Mouse (Mus musculus) midbrain, postnatal 0 days (tissue): ENCODE measurements around the gene Usp4. TPM values are rescaled to one million over a fixed set of nuclear protein-coding genes. Genes with fewer than 3 reads are reported as not detected.

ENCODE experiments used
- ATAC-seq: fragments of 200-750 bp; cut with Nextera tagmentation; 2 replicates; pipeline ENCODE4 v1.8.0; 2017; ENCODE audit warnings: moderate number of reproducible peaks, mild to moderate bottlenecking, moderate TSS enrichment, moderate library complexity; ENCODE audit not compliant: low FRiP score
- DNase-seq: peaks from one replicate; pipeline ENCODE4 v3.0.0-alpha.2; 2015; ENCODE audit warnings: low spot score
- H3K27ac ChIP-seq: fragments of 300-500 bp; sonication (generic); 2 replicates; pipeline ENCODE4 v1.5.1; 2014; ENCODE audit warnings: low read depth, mild to moderate bottlenecking, low read length, mixed read lengths
- H3K27me3 ChIP-seq: fragments of 300-500 bp; sonication (generic); 2 replicates; pipeline ENCODE4 v1.6.1; 2014; ENCODE audit warnings: low read length, control low read depth, mixed read lengths; ENCODE audit not compliant: insufficient read depth
- H3K36me3 ChIP-seq: fragments of 300-500 bp; sonication (generic); 2 replicates; pipeline ENCODE4 v1.6.1; 2014; ENCODE audit warnings: low read length, control low read depth, mixed read lengths; ENCODE audit not compliant: insufficient read depth
- H3K4me1 ChIP-seq: fragments of 300-500 bp; sonication (generic); 2 replicates; pipeline ENCODE4 v1.6.1; 2014; ENCODE audit warnings: mild to moderate bottlenecking, control low read depth, antibody characterized with exemption, low read length, mixed read lengths; ENCODE audit not compliant: insufficient read depth
- H3K4me2 ChIP-seq: fragments of 300-500 bp; sonication (generic); 2 replicates; pipeline ENCODE4 v1.6.1; 2014; ENCODE audit warnings: low read depth, mild to moderate bottlenecking, low read length, mixed read lengths; ENCODE audit not compliant: poor library complexity, severe bottlenecking
- H3K4me3 ChIP-seq: fragments of 300-500 bp; sonication (generic); 2 replicates; pipeline ENCODE4 v1.5.1; 2014; ENCODE audit warnings: low read depth, mild to moderate bottlenecking, low read length, moderate library complexity
- H3K9ac ChIP-seq: fragments of 300-500 bp; sonication (generic); replicated peaks from 2 replicates; pipeline ENCODE4 v1.6.1; 2014; ENCODE audit warnings: mild to moderate bottlenecking, low read length, moderate library complexity, mixed read lengths; ENCODE audit not compliant: poor library complexity, severe bottlenecking
- H3K9me3 ChIP-seq: fragments of 300-500 bp; sonication (generic); 2 replicates; pipeline ENCODE4 v1.6.1; 2016; ENCODE audit warnings: low read length, control low read depth
- CTCF ChIP-seq: IDR thresholded peaks from 2 replicates; pipeline ENCODE4 v1.5.1; 2016; ENCODE audit warnings: antibody characterized with exemption, mild to moderate bottlenecking
- WGBS: fragments of 180-500 bp; shearing (Covaris S2); extraction: QIAGEN DNeasy Blood & Tissue Kit; methylation state at CpG from one replicate; pipeline ENCODE4 v1.1.7; 2014; 5-methylcytosine and 5-hydroxymethylcytosine counted together
- polyA plus RNA-seq: library from polyadenylated mRNA; unstranded; fragments of >200 nt; fragmentation: Nextera tagmentation; extraction: Ambion mirVana; gene quantifications from 2 replicates; pipeline ENCODE4 v1.2.1, GENCODE M21; 2015
- total RNA-seq: library from RNA; depleted of rRNA; stranded (reverse); fragments of >200 nt; gene quantifications from 2 replicates; pipeline ENCODE4 v1.2.3, GENCODE M21; 2014; rRNA removed

Usp4 gene
- total and polyA plus RNA-seq, 2 experiments from 2014 or later, result 106 to 114 TPM

- Histone ChIP-seq H3K9ac (no peak overlapping the region), H3K4me1 (no peaks in the 10 kb centered on the region)
- peak; percentile 51 for DNase-seq
Measured at GRCm38 (mm10) chr9:108431431-108432067, 83.9 kb downstream of the Usp4 start.

GRCm38 (mm10) chr9:108436182-108436581 lies 88.5 kb downstream of the Usp4 start, which contains the start of gene BC048562:
Gene BC048562, plus strand, starts transcription at chr9:108436482.
- Histone ChIP-seq H3K4me2 (no peak within 1 kb of the TSS), H3K9me3 (no peaks in the 10 kb centered on the region), H3K9ac (no peak within 1 kb of the TSS), H3K36me3 (no peaks in the 10 kb centered on the region), H3K4me3 (no peak within 1 kb of the TSS), H3K27ac (peak within 1 kb of the TSS; percentile 51; the same call in 1 of the 2 replicates), H3K4me1 (no peaks in the 10 kb centered on the region), H3K27me3 (no peaks in the 10 kb centered on the region)
- DNase-seq, result peak; percentile 30
- 21% methylated on average over 3 of the region's 3 CpGs for WGBS
- TF ChIP-seq CTCF, result no peak
- ATAC-seq, result peak; percentile 49; the same call in 1 of the 2 replicates

More at GRCm38 (mm10) chr9:108431431-108432067, 83.9 kb downstream of the Usp4 start:
- Histone ChIP-seq H3K4me2 (peak overlapping the region; percentile 30; the same call in 1 of the 2 replicates), H3K36me3 (no peaks in the 10 kb centered on the region), H3K27ac (no peak overlapping the region), H3K9me3 (no peaks in the 10 kb centered on the region), H3K27me3 (no peaks in the 10 kb centered on the region), H3K4me3 (peak overlapping the region; percentile 17; the same call in 1 of the 2 replicates)
- whole genome bisulfite sequencing, result 48% methylated on average over 28 of the region's 32 CpGs
- no peak for ATAC-seq
- no peak for TF ChIP-seq CTCF

- Histone ChIP-seq H3K27ac (no peak overlapping the region), H3K9me3 (no peaks in the 10 kb centered on the region), H3K4me1 (no peaks in the 10 kb centered on the region), H3K9ac (no peak overlapping the region), H3K27me3 (no peaks in the 10 kb centered on the region), H3K36me3 (no peaks in the 10 kb centered on the region), H3K4me2 (no peak overlapping the region), H3K4me3 (no peak overlapping the region)
- no peak for TF ChIP-seq CTCF
- DNase-seq (peak; percentile 54), ATAC-seq (no peak)
- 91% methylated on average over 6 of the region's 6 CpGs for WGBS
Measured at GRCm38 (mm10) chr9:108439176-108439575, 91.5 kb downstream of the Usp4 start.

GRCm38 (mm10) chr9:108440485-108440884 lies 92.8 kb downstream of the Usp4 start:
- TF ChIP-seq CTCF, result no peak
- Histone ChIP-seq H3K4me1 (no peaks in the 10 kb centered on the region), H3K36me3 (no peaks in the 10 kb centered on the region), H3K9me3 (no peaks in the 10 kb centered on the region), H3K4me3 (no peak overlapping the region), H3K27me3 (no peaks in the 10 kb centered on the region), H3K27ac (no peak overlapping the region), H3K9ac (no peak overlapping the region), H3K4me2 (no peak overlapping the region)
- DNase-seq (no peak), ATAC-seq (no peak)
- WGBS, result 60% methylated on average over 5 of the region's 5 CpGs

- Histone ChIP-seq H3K9me3 (no peaks in the 10 kb centered on the region), H3K27me3 (no peaks in the 10 kb centered on the region), H3K36me3 (no peaks in the 10 kb centered on the region), H3K27ac (no peak overlapping the region), H3K4me1 (no peaks in the 10 kb centered on the region), H3K9ac (no peak overlapping the region), H3K4me3 (no peak overlapping the region), H3K4me2 (no peak overlapping the region)
- no peak for ATAC-seq
- DNase-seq, result peak; percentile 17
- 87% methylated on average over 11 of the region's 11 CpGs for WGBS
- TF ChIP-seq CTCF, result no peak
Measured at GRCm38 (mm10) chr9:108441236-108441919, 93.7 kb downstream of the Usp4 start.

Other genes with a start within 250 kb of the Usp4 start
- gene Bsn, start 157.5 kb upstream of the Usp4 start, total RNA-seq, result 59.4 and 60.6 TPM in 2 replicates
- 6.1 and 7.7 TPM in 2 replicates for gene Bsn, start 157.5 kb upstream of the Usp4 start, polyA plus RNA-seq
- gene Dag1, start 83.9 kb upstream of the Usp4 start, total RNA-seq, result 126 and 141 TPM in 2 replicates
- gene Dag1, start 83.9 kb upstream of the Usp4 start, polyA plus RNA-seq, result 78.7 and 79.7 TPM in 2 replicates
- gene Nicn1, start 57.4 kb upstream of the Usp4 start, total RNA-seq, result 80.7 and 107 TPM in 2 replicates
- 122 and 142 TPM in 2 replicates for gene Nicn1, start 57.4 kb upstream of the Usp4 start, polyA plus RNA-seq
- 27.7 and 30.2 TPM in 2 replicates for gene Amt, start 51.0 kb upstream of the Usp4 start, total RNA-seq
- 28.1 and 30.9 TPM in 2 replicates for gene Amt, start 51.0 kb upstream of the Usp4 start, polyA plus RNA-seq
- gene Rhoa, start 41.7 kb upstream of the Usp4 start, total RNA-seq, result 120 and 124 TPM in 2 replicates
- 242 and 252 TPM in 2 replicates for gene Rhoa, start 41.7 kb upstream of the Usp4 start, polyA plus RNA-seq
- gene Tcta, start 41.7 kb upstream of the Usp4 start, total RNA-seq, result 59.8 and 61.2 TPM in 2 replicates
- 76.3 and 79.8 TPM in 2 replicates for gene Tcta, start 41.7 kb upstream of the Usp4 start, polyA plus RNA-seq
- gene Gpx1, start 8.9 kb upstream of the Usp4 start, total RNA-seq, result 225 and 226 TPM in 2 replicates
- 430 and 447 TPM in 2 replicates for gene Gpx1, start 8.9 kb upstream of the Usp4 start, polyA plus RNA-seq
- gene 1700102P08Rik, start 45.0 kb downstream of the Usp4 start, total RNA-seq, result 2.1 and 3.0 TPM in 2 replicates
- gene 1700102P08Rik, start 45.0 kb downstream of the Usp4 start, polyA plus RNA-seq, result 0.99 and 1.4 TPM in 2 replicates
- gene Ccdc36, start 80.6 kb downstream of the Usp4 start, total RNA-seq, result 1.5 and 2.0 TPM in 2 replicates
- gene Ccdc36, start 80.6 kb downstream of the Usp4 start, polyA plus RNA-seq, result 1.9 TPM in 2 replicates
- not detected in 2 replicates for gene BC048562, start 88.6 kb downstream of the Usp4 start, total RNA-seq
- not detected in 2 replicates for gene BC048562, start 88.6 kb downstream of the Usp4 start, polyA plus RNA-seq
- gene Ccdc71, start 112.7 kb downstream of the Usp4 start, total RNA-seq, result 37.3 and 39.8 TPM in 2 replicates
- 56.8 and 61.2 TPM in 2 replicates for gene Ccdc71, start 112.7 kb downstream of the Usp4 start, polyA plus RNA-seq
- gene Klhdc8b, start 113.7 kb downstream of the Usp4 start, total RNA-seq, result 82.4 and 86.3 TPM in 2 replicates
- 56.1 and 59.2 TPM in 2 replicates for gene Klhdc8b, start 113.7 kb downstream of the Usp4 start, polyA plus RNA-seq
- gene Lamb2, start 131.9 kb downstream of the Usp4 start, total RNA-seq, result 56.5 and 169 TPM in 2 replicates
- gene Lamb2, start 131.9 kb downstream of the Usp4 start, polyA plus RNA-seq, result 15.8 and 18.5 TPM in 2 replicates
- 86.5 and 113 TPM in 2 replicates for gene Usp19, start 142.7 kb downstream of the Usp4 start, total RNA-seq
- 48.2 and 50.7 TPM in 2 replicates for gene Usp19, start 142.7 kb downstream of the Usp4 start, polyA plus RNA-seq
- 107 and 146 TPM in 2 replicates for gene Qars, start 159.9 kb downstream of the Usp4 start, total RNA-seq
- gene Qars, start 159.9 kb downstream of the Usp4 start, polyA plus RNA-seq, result 62.0 and 62.6 TPM in 2 replicates
- 240 and 284 TPM in 2 replicates for gene Qrich1, start 169.0 kb downstream of the Usp4 start, total RNA-seq
- 103 and 109 TPM in 2 replicates for gene Qrich1, start 169.0 kb downstream of the Usp4 start, polyA plus RNA-seq
- gene Impdh2, start 212.4 kb downstream of the Usp4 start, total RNA-seq, result 81.3 and 81.7 TPM in 2 replicates
- gene Impdh2, start 212.4 kb downstream of the Usp4 start, polyA plus RNA-seq, result 93.7 and 96.6 TPM in 2 replicates
- 56.9 and 62.9 TPM in 2 replicates for gene Ndufaf3, start 219.6 kb downstream of the Usp4 start, total RNA-seq
- gene Ndufaf3, start 219.6 kb downstream of the Usp4 start, polyA plus RNA-seq, result 93.1 and 93.8 TPM in 2 replicates
- 98.3 and 119 TPM in 2 replicates for gene Dalrd3, start 222.0 kb downstream of the Usp4 start, total RNA-seq
- gene Dalrd3, start 222.0 kb downstream of the Usp4 start, polyA plus RNA-seq, result 310 and 313 TPM in 2 replicates
- gene Wdr6, start 230.9 kb downstream of the Usp4 start, total RNA-seq, result 610 and 628 TPM in 2 replicates
- gene Wdr6, start 230.9 kb downstream of the Usp4 start, polyA plus RNA-seq, result 378 and 391 TPM in 2 replicates
- gene P4htm, start 249.8 kb downstream of the Usp4 start, total RNA-seq, result 51.7 and 65.8 TPM in 2 replicates
- 48.7 and 53.5 TPM in 2 replicates for gene P4htm, start 249.8 kb downstream of the Usp4 start, polyA plus RNA-seq